Mouse (Mus musculus) spleen, adult 2 months (tissue): ENCODE data around the gene Eps15l1. TPM values are rescaled to one million over a fixed set of nuclear protein-coding genes. Genes with fewer than 3 reads are reported as not detected.

Source experiments
- DNase-seq, 2 experiments: peaks; one replicate each; pipeline versions ENCODE4 v3.0.0 to v3.0.0-alpha.2; 2012 to 2021; ENCODE audit warnings: low spot score in 2 of 2, low read depth in 1 of 2
- H3K27ac ChIP-seq: fragments of 200-500 bp; 2 replicates; pipeline ENCODE4 v1.5.1; 2012; ENCODE audit warnings: low read length, inconsistent platforms; ENCODE audit not compliant: insufficient read depth
- H3K27me3 ChIP-seq: fragments of 200-500 bp; 2 replicates; pipeline ENCODE4 v1.6.1; 2012; ENCODE audit warnings: mild to moderate bottlenecking, moderate library complexity, low read length, inconsistent platforms; ENCODE audit not compliant: control insufficient read depth, insufficient read depth
- H3K36me3 ChIP-seq: fragments of 200-500 bp; 2 replicates; pipeline ENCODE4 v1.6.1; 2012; ENCODE audit warnings: mild to moderate bottlenecking, low read length, inconsistent platforms; ENCODE audit not compliant: control insufficient read depth, insufficient read depth
- H3K4me1 ChIP-seq: fragments of 200-500 bp; 2 replicates; pipeline ENCODE4 v1.6.1; 2011; ENCODE audit warnings: inconsistent platforms; ENCODE audit not compliant: control insufficient read depth, insufficient read depth, insufficient read length
- H3K4me3 ChIP-seq: fragments of 200-500 bp; 2 replicates; pipeline ENCODE4 v1.5.1; 2011; ENCODE audit warnings: mild to moderate bottlenecking, inconsistent platforms; ENCODE audit not compliant: insufficient read depth, insufficient read length; ENCODE audit errors: extremely low read depth
- CTCF ChIP-seq: fragments of 200-500 bp; IDR thresholded peaks from 2 replicates; pipeline ENCODE4 v1.5.1; 2011; ENCODE audit warnings: mild to moderate bottlenecking, inconsistent platforms; ENCODE audit not compliant: insufficient read depth, insufficient read length, insufficient replicate concordance; ENCODE audit errors: extremely low read depth
- POLR2A ChIP-seq: fragments of 200-500 bp; IDR thresholded peaks from 2 replicates; pipeline ENCODE4 v1.6.1; 2011; ENCODE audit warnings: low read depth, low read length, inconsistent platforms
- WGBS: fragments of 180-500 bp; shearing (Covaris S2); methylation state at CpG from one replicate; pipeline ENCODE4 v1.1.7; 2018; 5-methylcytosine and 5-hydroxymethylcytosine counted together
- polyA plus RNA-seq: library from polyadenylated mRNA; depleted of rRNA; stranded (reverse); fragments of >200 nt; gene quantifications from 2 replicates; pipeline ENCODE4 v1.2.3, GENCODE M21; 2012

Eps15l1 gene
- polyA plus RNA-seq, 1 experiment: 36.9 TPM

DNA sequence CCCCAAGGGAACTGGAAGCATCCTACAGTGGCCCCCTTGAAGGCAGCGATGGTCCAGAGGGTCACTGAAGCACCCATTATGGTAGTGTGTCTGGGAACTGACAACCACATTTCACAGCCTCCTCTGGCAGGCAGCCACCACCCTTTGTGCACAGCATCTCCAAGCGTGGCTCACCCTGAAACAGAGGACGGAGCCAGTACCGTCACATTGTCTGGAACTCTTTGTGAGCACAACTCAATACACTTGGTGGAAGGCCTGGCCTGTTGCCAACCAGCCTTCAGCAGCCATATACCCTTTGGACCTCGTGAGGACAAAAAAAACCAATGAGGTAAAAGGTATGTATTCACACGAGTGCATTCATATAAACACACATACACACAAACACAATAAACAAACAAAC, 113.0 kb downstream of the Eps15l1 start:
- WGBS: 87% methylated on average over 6 of the region's 6 CpGs
- H3K27me3 ChIP-seq: no peaks in the 10 kb centered on the region
- no peak for DNase-seq
- no peaks in the 10 kb centered on the region for H3K36me3 ChIP-seq
- no peak overlapping the region for H3K4me3 ChIP-seq
- no peak for TF ChIP-seq POLR2A
- no peak for TF ChIP-seq CTCF
- H3K27ac ChIP-seq: no peak overlapping the region
- peaks cover 12% of the 10 kb centered on the region; the same call in 1 of the 2 replicates for H3K4me1 ChIP-seq

DNA sequence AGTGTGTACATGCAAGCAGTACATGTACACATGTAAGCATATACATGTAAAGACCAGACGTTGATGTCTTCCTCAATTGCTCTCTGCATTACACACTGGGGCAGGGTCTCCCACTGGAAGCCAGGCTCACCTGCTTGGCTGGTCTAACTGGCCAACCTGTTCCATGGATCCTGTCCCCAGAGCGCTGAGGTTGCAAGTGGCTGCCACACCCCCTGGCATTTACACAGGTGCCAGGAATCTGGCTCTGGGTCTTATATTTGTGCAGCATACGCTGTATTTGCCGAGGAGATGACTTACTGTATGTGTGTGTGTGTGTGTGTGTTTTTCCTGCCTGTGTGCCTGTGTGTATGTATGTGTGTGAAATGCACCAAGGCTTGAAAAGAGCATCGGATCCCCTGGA, 114.3 kb downstream of the Eps15l1 start:
- 83% methylated on average over 5 of the region's 5 CpGs for WGBS
- Histone ChIP-seq H3K36me3 (no peaks in the 10 kb centered on the region), H3K27me3 (no peaks in the 10 kb centered on the region), H3K27ac (no peak overlapping the region), H3K4me3 (no peak overlapping the region), H3K4me1 (peaks cover 16% of the 10 kb centered on the region; the same call in 1 of the 2 replicates)
- TF ChIP-seq POLR2A (no peak), CTCF (no peak)
- DNase-seq: no peak

DNA sequence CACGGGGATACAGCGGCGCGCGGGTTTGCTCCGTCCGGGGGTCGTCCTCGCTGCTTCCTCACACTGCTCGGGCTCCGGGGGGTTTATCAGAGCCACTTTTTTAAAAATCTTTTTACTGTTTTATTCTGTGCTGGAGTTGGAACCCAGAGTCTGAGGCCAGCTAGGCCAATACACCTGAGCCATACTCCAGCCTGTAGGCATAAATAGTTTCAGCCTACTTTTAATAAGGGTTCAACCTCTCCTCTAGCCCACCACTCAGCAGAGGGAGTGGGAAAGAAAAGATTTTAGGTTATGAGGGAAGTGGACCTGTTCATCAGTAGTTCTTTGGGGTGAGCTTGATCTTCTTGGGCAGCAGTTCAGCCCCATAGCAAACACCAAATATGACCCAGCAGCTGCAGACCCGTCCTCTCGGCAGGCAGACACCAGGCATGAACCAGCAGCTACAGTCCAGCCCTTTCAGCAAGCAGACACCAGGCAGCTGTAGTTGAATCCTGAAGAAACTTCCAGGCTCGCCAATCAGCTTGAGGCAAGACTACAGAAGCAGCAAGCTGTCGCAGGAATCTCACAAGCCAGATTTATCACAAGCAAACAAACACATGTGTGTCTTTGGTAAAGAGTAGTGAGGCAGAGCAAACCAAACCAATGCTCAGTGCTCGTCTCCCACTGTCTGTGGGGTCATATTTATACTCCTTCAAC, 115.9 kb downstream of the Eps15l1 start, which contains the start of gene Gm10282:
Gene Gm10282, minus strand, starts transcription at position 51 of the 696 bp plus-strand sequence.
- peaks cover 16% of the 10 kb centered on the region; the same call in 1 of the 2 replicates for H3K4me1 ChIP-seq
- no peak within 1 kb of the TSS for H3K27ac ChIP-seq
- no peak for DNase-seq
- no peaks in the 10 kb centered on the region for H3K27me3 ChIP-seq
- H3K36me3 ChIP-seq: no peaks in the 10 kb centered on the region
- WGBS: 89% methylated on average over 16 of the region's 16 CpGs
- TF ChIP-seq CTCF (no peak), POLR2A (no peak)
- no peak within 1 kb of the TSS for H3K4me3 ChIP-seq

DNA sequence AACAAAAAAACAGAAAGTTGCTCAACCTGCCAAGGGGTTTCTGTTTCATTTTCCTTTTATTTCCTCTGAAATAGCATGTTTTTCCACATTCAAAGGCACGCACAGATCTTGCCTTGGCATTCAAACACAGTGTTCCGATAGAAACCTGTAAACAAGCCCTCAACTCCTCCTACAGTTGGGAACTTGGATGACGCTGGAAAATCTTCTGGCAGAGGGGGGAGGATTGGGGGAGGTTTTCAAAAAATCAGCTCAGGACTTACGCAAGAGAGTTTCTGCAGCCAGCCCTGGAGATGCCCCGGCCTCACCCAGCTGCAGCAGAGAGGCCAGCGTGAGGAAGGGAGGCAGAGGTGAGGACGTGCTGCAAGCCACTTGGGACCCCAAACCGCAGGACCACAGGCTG, 117.6 kb downstream of the Eps15l1 start:
- 3% methylated on average over 8 of the region's 8 CpGs for WGBS
- H3K27ac ChIP-seq: peak overlapping the region; percentile 77
- DNase-seq: peak in 1 of 2 experiments; percentile 37
- no peaks in the 10 kb centered on the region for H3K36me3 ChIP-seq
- peaks cover 16% of the 10 kb centered on the region; the same call in 1 of the 2 replicates for H3K4me1 ChIP-seq
- no peaks in the 10 kb centered on the region for H3K27me3 ChIP-seq
- peak overlapping the region; percentile 51 for H3K4me3 ChIP-seq
- no peak for TF ChIP-seq POLR2A
- no peak for TF ChIP-seq CTCF

DNA sequence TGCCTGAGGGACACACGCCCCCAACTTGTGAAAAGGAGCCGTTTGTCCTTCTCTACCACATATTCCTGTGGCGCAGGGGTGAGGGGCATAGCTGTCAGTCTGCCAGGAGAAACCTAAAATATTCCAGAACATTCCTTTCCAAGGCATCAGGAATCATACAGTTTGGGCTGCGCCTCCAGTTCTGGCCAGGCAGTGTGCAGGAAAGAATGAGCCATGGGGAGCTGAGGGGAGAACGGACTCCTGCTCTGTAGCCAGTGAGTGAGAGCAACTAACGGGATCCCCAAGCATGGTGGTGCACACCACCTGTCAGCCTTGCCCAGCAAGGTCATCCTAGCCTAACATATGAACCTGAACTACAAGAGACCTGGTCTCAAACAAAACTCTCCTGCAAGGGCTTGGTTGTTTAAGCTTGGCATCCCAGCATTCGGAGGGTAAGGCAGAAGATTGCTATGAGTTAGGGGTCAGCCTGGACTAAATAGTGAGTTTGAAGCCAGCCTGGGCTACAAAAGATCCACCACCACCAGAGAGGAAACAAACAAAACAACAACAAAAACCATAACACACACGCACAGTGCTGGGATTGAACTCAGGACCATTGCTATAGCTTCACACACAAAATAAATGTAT, 118.2 kb downstream of the Eps15l1 start:
- DNase-seq: no peak
- peak overlapping the region; percentile 76 for H3K27ac ChIP-seq
- 46% methylated on average over 8 of the region's 8 CpGs for WGBS

DNA sequence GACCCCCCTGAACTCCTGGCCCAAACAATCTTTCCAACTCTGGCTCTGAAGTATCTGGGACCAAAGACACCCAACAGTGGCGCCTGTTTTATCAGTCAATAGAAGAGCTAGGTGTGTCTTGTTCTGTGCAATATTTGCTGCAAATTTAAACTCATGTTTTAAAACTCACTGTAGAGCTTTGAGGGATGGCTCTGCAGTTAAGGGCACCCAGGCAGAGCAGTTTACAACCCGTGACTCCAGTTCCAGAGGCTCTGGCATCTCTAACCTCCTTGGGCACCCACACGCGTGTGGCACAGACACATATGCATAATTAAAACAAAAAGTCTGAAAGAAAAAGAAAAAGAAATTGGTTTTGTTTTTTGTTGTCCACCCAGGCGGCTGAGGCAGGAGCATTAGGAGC, 119.8 kb downstream of the Eps15l1 start:
- TF ChIP-seq POLR2A (no peak), CTCF (no peak)
- WGBS: 93% methylated on average over 5 of the region's 5 CpGs
- no peaks in the 10 kb centered on the region for H3K36me3 ChIP-seq
- H3K4me3 ChIP-seq: no peak overlapping the region
- no peak overlapping the region for H3K27ac ChIP-seq
- no peaks in the 10 kb centered on the region for H3K27me3 ChIP-seq
- peaks cover 16% of the 10 kb centered on the region; the same call in 1 of the 2 replicates for H3K4me1 ChIP-seq
- no peak for DNase-seq

More for the DNA sequence above, 118.2 kb downstream of the Eps15l1 start:
- no peak for TF ChIP-seq CTCF
- TF ChIP-seq POLR2A: no peak
- Histone ChIP-seq H3K4me3 (no peak overlapping the region), H3K4me1 (peaks cover 16% of the 10 kb centered on the region; the same call in 1 of the 2 replicates), H3K36me3 (no peaks in the 10 kb centered on the region), H3K27me3 (no peaks in the 10 kb centered on the region)
